Mouse (Mus musculus) gastrocnemius, adult 18-20 months (tissue): ENCODE results near the gene Neurod4. TPM values are rescaled to one million over a fixed set of nuclear protein-coding genes. Genes with fewer than 3 reads are reported as not detected.

ENCODE experiments used
- DNase-seq: peaks from one replicate; pipeline ENCODE4 v3.0.0; 2021; ENCODE audit warnings: low spot score
- total RNA-seq, 2 experiments: library from RNA; stranded (reverse); gene quantifications; 2 replicates each; pipeline ENCODE4 v1.2.3; 2021

Gene Neurod4
- total RNA-seq, 2 experiments from 2014 or later = not detected

- no peak for DNase-seq
Observed at GRCm38 (mm10) chr10:130238318-130239209, 41.5 kb downstream of the Neurod4 start.

- DNase-seq = no peak
Observed at GRCm38 (mm10) chr10:130234576-130234975, 45.5 kb downstream of the Neurod4 start.

DNA sequence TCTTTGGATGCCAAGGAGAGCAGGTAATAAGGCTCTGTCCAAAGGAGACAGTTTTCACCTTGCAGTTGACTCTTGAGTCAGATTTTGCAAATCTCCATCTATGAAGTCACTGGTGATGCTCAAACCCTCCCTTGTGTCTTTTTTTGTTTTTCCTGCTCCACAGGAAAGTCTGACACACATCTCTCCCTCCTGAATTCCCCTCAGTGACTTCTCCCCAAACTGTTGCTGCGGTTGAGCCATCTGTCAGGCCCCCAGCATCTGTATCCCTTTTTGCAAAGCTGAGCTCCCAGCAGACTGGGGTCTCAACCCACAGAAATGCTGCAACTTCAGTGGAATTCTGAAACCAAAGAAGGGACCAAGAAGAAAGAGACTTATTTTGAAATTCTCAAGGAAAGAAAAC is 47.9 kb downstream of the Neurod4 start:
- DNase-seq = no peak

DNA sequence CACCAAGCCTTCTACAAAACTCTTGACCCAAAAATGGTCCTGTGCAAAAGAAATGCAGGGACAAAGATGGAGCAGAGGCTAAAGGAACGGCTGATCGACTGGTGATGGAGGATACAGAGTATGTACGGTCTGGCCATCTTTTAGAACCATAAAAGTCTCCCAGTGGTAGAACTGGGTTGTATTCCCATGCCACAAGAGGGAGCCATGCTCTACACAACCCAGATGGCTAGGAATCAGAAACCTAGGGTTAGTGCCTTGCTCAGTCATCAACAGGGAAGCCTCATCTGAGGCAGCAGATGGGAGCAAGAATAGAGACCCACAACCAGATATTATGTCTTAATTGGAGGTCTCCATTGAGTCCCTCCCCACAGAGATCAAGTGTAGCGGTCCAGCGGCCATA is 50.5 kb downstream of the Neurod4 start:
- no peak for DNase-seq

DNA sequence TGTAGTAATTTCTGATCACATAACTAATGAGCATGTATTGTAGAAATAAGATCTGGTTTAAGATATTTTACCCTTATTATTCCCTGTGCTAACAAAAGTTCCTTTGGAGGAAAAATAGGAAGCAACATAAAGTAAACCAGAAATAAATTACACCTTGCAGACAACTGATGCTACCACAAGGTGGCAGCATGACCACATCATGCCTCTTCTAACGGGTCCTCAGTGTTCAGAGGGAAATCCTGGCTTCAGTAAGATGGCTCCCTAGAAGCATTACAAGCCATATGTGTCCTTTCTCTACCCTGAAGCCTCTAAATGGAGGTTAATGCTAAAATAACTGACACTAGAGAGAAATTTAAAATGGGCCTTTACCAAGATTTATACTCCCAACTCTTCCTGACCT is 51.8 kb downstream of the Neurod4 start:
- peak; percentile 3 for DNase-seq

- DNase-seq = no peak
Observed at GRCm38 (mm10) chr10:130225034-130225433, 55.0 kb downstream of the Neurod4 start.

Other genes with a start within 250 kb of the Neurod4 start
- not detected for gene Olfr821, start 249.9 kb downstream of the Neurod4 start, total RNA-seq
- gene Olfr822, start 209.0 kb downstream of the Neurod4 start, total RNA-seq = not detected
- gene Olfr823, start 164.9 kb downstream of the Neurod4 start, total RNA-seq = not detected
- gene Olfr824, start 150.2 kb downstream of the Neurod4 start, total RNA-seq = not detected
- gene Olfr825, start 113.5 kb downstream of the Neurod4 start, total RNA-seq = not detected
- gene Olfr826, start 96.1 kb downstream of the Neurod4 start, total RNA-seq = not detected
- not detected for gene Olfr827, start 65.8 kb downstream of the Neurod4 start, total RNA-seq
- under 1 TPM; 0.18 to 0.47 TPM for gene Tespa1, start 42.6 kb upstream of the Neurod4 start, total RNA-seq
- gene Vmn2r84, start 114.1 kb upstream of the Neurod4 start, total RNA-seq = not detected
- not detected for gene Vmn2r85, start 149.5 kb upstream of the Neurod4 start, total RNA-seq
- gene Vmn2r86, start 175.8 kb upstream of the Neurod4 start, total RNA-seq = not detected
- gene Vmn2r87, start 217.2 kb upstream of the Neurod4 start, total RNA-seq = not detected